Mouse (Mus musculus): Measurements from ENCODE around the gene Gm20721. TPM values are rescaled to one million over a fixed set of nuclear protein-coding genes. Genes with fewer than 3 reads are reported as not detected.

The Gm20721 gene
- total and polyA plus RNA-seq, 3 experiments = 1.3 to 8.6 TPM; not detected in 1

GRCm38 (mm10) chr2:174302526-174302925 lies 44.0 kb downstream of the Gm20721 start:
- Histone ChIP-seq H3K36me3 (replicated peaks) (peaks cover 35% of the 10 kb centered on the region), H3K9me3 (replicated peaks) (peaks cover 31% of the 10 kb centered on the region), H3K4me3 (ENCODE audit: low read depth, low read length) (no peak overlapping the region; the same call in 1 of the 2 replicates), H3K4me1 (ENCODE audit: insufficient read depth, low read depth, low read length) (peaks cover 8% of the 10 kb centered on the region), H3K27me3 (ENCODE audit: insufficient read depth, low read length) (no peaks in the 10 kb centered on the region)
- TF ChIP-seq TAL1 (conservative IDR thresholded peaks at IDR 0.05; ENCODE audit: low read depth, low read length) (no peak), GATA2 (IDR thresholded peaks at IDR 0.05; ENCODE audit: borderline replicate concordance, low read depth, low read length) (no peak), POLR2AphosphoS5 (IDR thresholded peaks at IDR 0.05; ENCODE audit: insufficient replicate concordance, low read depth, low read length) (no peak), GATA1 (IDR thresholded peaks at IDR 0.05; ENCODE audit: borderline replicate concordance, low read length) (no peak), CTCF (IDR thresholded peaks at IDR 0.05; ENCODE audit: low read depth, low read length) (no peak)
- no peak for ATAC-seq (ENCODE audit: extremely low read depth, insufficient number of reproducible peaks, low FRiP score, poor library complexity, severe bottlenecking)
- DNase-seq (ENCODE audit: low spot score) = no peak

DNA sequence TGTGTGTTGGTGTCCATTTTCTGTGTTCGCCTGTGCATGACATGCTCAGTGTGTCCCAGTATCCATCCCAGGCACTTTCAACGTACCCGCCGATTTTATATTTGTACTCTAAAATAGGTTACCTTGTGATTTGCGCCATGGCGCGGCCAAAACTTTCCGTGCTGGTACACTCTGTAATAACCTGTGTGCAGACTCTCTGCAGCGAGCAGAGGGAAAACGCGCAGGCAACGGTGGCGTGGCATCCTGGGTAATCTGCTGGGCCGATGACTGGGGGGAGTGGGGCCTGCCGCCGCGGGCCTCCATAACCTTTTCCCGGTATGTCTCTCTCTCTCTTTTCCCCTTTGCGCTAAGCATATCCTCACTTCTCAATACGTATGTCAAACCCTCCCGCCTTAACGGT lies 45.8 kb downstream of the Gm20721 start:
- Histone ChIP-seq H3K27me3 (ENCODE audit: insufficient read depth, low read length) (no peaks in the 10 kb centered on the region), H3K36me3 (replicated peaks) (peaks cover 21% of the 10 kb centered on the region)

GRCm38 (mm10) chr2:174300186-174300585 lies 46.3 kb downstream of the Gm20721 start:
- no peak for TF ChIP-seq GATA1 (IDR thresholded peaks at IDR 0.05; ENCODE audit: borderline replicate concordance, low read length)
- no peak for TF ChIP-seq CTCF (IDR thresholded peaks at IDR 0.05; ENCODE audit: low read depth, low read length)
- TF ChIP-seq POLR2AphosphoS5 (IDR thresholded peaks at IDR 0.05; ENCODE audit: insufficient replicate concordance, low read depth, low read length) = no peak
- no peak for TF ChIP-seq GATA2 (IDR thresholded peaks at IDR 0.05; ENCODE audit: borderline replicate concordance, low read depth, low read length)
- no peak for TF ChIP-seq TAL1 (conservative IDR thresholded peaks at IDR 0.05; ENCODE audit: low read depth, low read length)
- Histone ChIP-seq H3K9me3 (replicated peaks) (peaks cover 45% of the 10 kb centered on the region), H3K27me3 (ENCODE audit: insufficient read depth, low read length) (no peaks in the 10 kb centered on the region), H3K36me3 (replicated peaks) (peaks cover 20% of the 10 kb centered on the region), H3K4me3 (ENCODE audit: low read depth, low read length) (peak overlapping the region; percentile 78), H3K4me1 (ENCODE audit: insufficient read depth, low read depth, low read length) (peaks cover 6% of the 10 kb centered on the region)
- ATAC-seq (ENCODE audit: extremely low read depth, insufficient number of reproducible peaks, low FRiP score, poor library complexity, severe bottlenecking) = no peak
- no peak for DNase-seq (ENCODE audit: low spot score)

More for the DNA sequence above, 45.8 kb downstream of the Gm20721 start:
- Histone ChIP-seq H3K4me3 (ENCODE audit: low read depth, low read length) (peak overlapping the region; percentile 78), H3K4me1 (ENCODE audit: insufficient read depth, low read depth, low read length) (peaks cover 6% of the 10 kb centered on the region), H3K9me3 (replicated peaks) (peaks cover 40% of the 10 kb centered on the region)
- ATAC-seq (ENCODE audit: extremely low read depth, insufficient number of reproducible peaks, low FRiP score, poor library complexity, severe bottlenecking) = no peak
- TF ChIP-seq GATA2 (IDR thresholded peaks at IDR 0.05; ENCODE audit: borderline replicate concordance, low read depth, low read length) (no peak), TAL1 (conservative IDR thresholded peaks at IDR 0.05; ENCODE audit: low read depth, low read length) (no peak), POLR2AphosphoS5 (IDR thresholded peaks at IDR 0.05; ENCODE audit: insufficient replicate concordance, low read depth, low read length) (no peak), CTCF (IDR thresholded peaks at IDR 0.05; ENCODE audit: low read depth, low read length) (no peak), GATA1 (IDR thresholded peaks at IDR 0.05; ENCODE audit: borderline replicate concordance, low read length) (no peak)
- no peak for DNase-seq (ENCODE audit: low spot score)

- no peak for TF ChIP-seq TAL1 (conservative IDR thresholded peaks at IDR 0.05; ENCODE audit: low read depth, low read length)
- no peak for TF ChIP-seq CTCF (IDR thresholded peaks at IDR 0.05; ENCODE audit: low read depth, low read length)
- TF ChIP-seq POLR2AphosphoS5 (IDR thresholded peaks at IDR 0.05; ENCODE audit: insufficient replicate concordance, low read depth, low read length) = no peak
- TF ChIP-seq GATA1 (IDR thresholded peaks at IDR 0.05; ENCODE audit: borderline replicate concordance, low read length) = no peak
- TF ChIP-seq GATA2 (IDR thresholded peaks at IDR 0.05; ENCODE audit: borderline replicate concordance, low read depth, low read length) = no peak
- H3K36me3 ChIP-seq (replicated peaks) = peaks cover 20% of the 10 kb centered on the region
- peak overlapping the region; percentile 78 for H3K4me3 ChIP-seq (ENCODE audit: low read depth, low read length)
- H3K4me1 ChIP-seq (ENCODE audit: insufficient read depth, low read depth, low read length) = peaks cover 6% of the 10 kb centered on the region
- DNase-seq (ENCODE audit: low spot score) (no peak), ATAC-seq (ENCODE audit: extremely low read depth, insufficient number of reproducible peaks, low FRiP score, poor library complexity, severe bottlenecking) (no peak)
- no peaks in the 10 kb centered on the region for H3K27me3 ChIP-seq (ENCODE audit: insufficient read depth, low read length)
- peaks cover 48% of the 10 kb centered on the region for H3K9me3 ChIP-seq (replicated peaks)
Measured at GRCm38 (mm10) chr2:174299771-174300160, 46.7 kb downstream of the Gm20721 start.

DNA sequence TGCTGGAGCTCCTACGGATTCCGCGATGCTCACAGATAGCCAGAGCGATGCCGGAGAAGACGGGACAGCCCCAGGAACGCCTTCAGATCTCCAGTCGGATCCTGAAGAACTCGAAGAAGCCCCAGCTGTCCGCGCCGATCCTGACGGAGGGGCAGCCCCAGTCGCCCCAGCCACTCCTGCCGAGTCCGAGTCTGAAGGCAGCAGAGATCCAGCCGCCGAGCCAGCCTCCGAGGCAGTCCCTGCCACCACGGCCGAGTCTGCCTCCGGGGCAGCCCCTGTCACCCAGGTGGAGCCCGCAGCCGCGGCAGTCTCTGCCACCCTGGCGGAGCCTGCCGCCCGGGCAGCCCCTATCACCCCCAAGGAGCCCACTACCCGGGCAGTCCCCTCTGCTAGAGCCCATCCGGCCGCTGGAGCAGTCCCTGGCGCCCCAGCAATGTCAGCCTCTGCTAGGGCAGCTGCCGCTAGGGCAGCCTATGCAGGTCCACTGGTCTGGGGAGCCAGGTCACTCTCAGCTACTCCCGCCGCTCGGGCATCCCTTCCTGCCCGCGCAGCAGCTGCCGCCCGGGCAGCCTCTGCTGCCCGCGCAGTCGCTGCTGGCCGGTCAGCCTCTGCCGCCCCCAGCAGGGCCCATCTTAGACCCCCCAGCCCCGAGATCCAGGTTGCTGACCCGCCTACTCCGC lies 47.3 kb downstream of the Gm20721 start:
- peaks cover 6% of the 10 kb centered on the region for H3K4me1 ChIP-seq (ENCODE audit: insufficient read depth, low read depth, low read length)
- DNase-seq (ENCODE audit: low spot score) (no peak), ATAC-seq (ENCODE audit: extremely low read depth, insufficient number of reproducible peaks, low FRiP score, poor library complexity, severe bottlenecking) (no peak)
- H3K9me3 ChIP-seq (replicated peaks) = peaks cover 48% of the 10 kb centered on the region
- peaks cover 21% of the 10 kb centered on the region for H3K36me3 ChIP-seq (replicated peaks)
- TF ChIP-seq GATA1 (IDR thresholded peaks at IDR 0.05; ENCODE audit: borderline replicate concordance, low read length) (no peak), CTCF (IDR thresholded peaks at IDR 0.05; ENCODE audit: low read depth, low read length) (no peak), TAL1 (conservative IDR thresholded peaks at IDR 0.05; ENCODE audit: low read depth, low read length) (no peak), POLR2AphosphoS5 (IDR thresholded peaks at IDR 0.05; ENCODE audit: insufficient replicate concordance, low read depth, low read length) (no peak), GATA2 (IDR thresholded peaks at IDR 0.05; ENCODE audit: borderline replicate concordance, low read depth, low read length) (no peak)
- no peaks in the 10 kb centered on the region for H3K27me3 ChIP-seq (ENCODE audit: insufficient read depth, low read length)
- peak overlapping the region; percentile 78 for H3K4me3 ChIP-seq (ENCODE audit: low read depth, low read length)

GRCm38 (mm10) chr2:174298471-174298870 lies 48.0 kb downstream of the Gm20721 start:
- peak overlapping the region; percentile 78 for H3K4me3 ChIP-seq (ENCODE audit: low read depth, low read length)
- H3K27me3 ChIP-seq (ENCODE audit: insufficient read depth, low read length) = no peaks in the 10 kb centered on the region

More at GRCm38 (mm10) chr2:174298471-174298870, 48.0 kb downstream of the Gm20721 start:
- Histone ChIP-seq H3K36me3 (replicated peaks) (peaks cover 18% of the 10 kb centered on the region), H3K4me1 (ENCODE audit: insufficient read depth, low read depth, low read length) (peaks cover 6% of the 10 kb centered on the region), H3K9me3 (replicated peaks) (peaks cover 48% of the 10 kb centered on the region)
- TF ChIP-seq GATA2 (IDR thresholded peaks at IDR 0.05; ENCODE audit: borderline replicate concordance, low read depth, low read length) (no peak), GATA1 (IDR thresholded peaks at IDR 0.05; ENCODE audit: borderline replicate concordance, low read length) (no peak), CTCF (IDR thresholded peaks at IDR 0.05; ENCODE audit: low read depth, low read length) (no peak), POLR2AphosphoS5 (IDR thresholded peaks at IDR 0.05; ENCODE audit: insufficient replicate concordance, low read depth, low read length) (no peak), TAL1 (conservative IDR thresholded peaks at IDR 0.05; ENCODE audit: low read depth, low read length) (no peak)
- ATAC-seq (ENCODE audit: extremely low read depth, insufficient number of reproducible peaks, low FRiP score, poor library complexity, severe bottlenecking) (peak; percentile 3; the same call in 1 of the 2 replicates), DNase-seq (ENCODE audit: low spot score) (peak; percentile 44)
